Mouse (Mus musculus): Measurements from ENCODE around the gene Olfr666. TPM values are rescaled to one million over a fixed set of nuclear protein-coding genes. Genes with fewer than 3 reads are reported as not detected.

Olfr666 gene
- not detected for polyA plus RNA-seq (2012; fragmentation: generic; extraction: Trizol)

GRCm38 (mm10) chr7:104895852-104896251 is at the start of gene Olfr666:
Gene Olfr666 (minus strand): TSS chr7:104895952.

GRCm38 (mm10) chr7:104933940-104934339 is 38.2 kb upstream of the Olfr666 start, which contains the start of gene Olfr669:
Gene Olfr669 (plus strand): TSS chr7:104934240.

DNA sequence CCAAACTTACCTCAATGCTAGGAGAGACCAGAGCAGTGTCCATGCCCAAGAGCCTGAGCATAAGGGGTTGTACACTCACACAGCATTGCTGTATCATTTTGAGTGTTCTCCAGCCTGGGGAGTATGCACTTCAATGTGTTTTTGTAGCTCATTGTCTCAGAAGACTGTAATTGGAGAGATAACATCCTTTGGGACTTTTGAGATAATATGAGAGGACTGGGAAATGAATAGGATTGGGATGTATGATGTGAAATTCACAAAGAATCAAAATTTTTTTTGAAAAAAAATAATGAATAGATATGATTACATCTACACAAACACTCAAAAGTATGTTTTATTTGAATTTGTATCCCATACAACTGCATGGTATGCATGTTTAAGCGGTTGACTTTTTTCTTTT is 32.2 kb upstream of the Olfr666 start, which contains the start of gene Olfr668:
Olfr668 (minus strand) TSS at position 101 of the 400 bp plus-strand sequence.

DNA sequence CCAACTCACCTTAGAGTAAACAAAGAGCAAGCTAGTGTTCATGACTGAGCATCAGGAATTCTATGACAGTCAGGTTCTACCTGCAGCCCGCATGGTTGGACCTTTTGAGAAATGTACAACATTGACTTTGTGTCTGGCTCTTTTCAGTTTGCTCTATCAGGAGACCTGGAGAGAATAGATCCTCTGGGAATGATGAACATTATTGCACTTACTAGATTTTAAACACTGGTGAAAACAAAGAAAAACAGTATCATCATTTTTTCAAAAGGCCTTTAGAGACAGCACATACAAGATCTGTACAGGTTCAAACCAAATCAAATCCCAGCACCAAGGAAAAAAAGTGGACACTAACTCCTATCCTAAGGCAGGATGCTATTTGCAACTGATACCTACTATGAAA is 25.6 kb upstream of the Olfr666 start, which contains the start of gene Olfr667:
Olfr667 (minus strand) TSS at position 101 of the 400 bp plus-strand sequence.

DNA sequence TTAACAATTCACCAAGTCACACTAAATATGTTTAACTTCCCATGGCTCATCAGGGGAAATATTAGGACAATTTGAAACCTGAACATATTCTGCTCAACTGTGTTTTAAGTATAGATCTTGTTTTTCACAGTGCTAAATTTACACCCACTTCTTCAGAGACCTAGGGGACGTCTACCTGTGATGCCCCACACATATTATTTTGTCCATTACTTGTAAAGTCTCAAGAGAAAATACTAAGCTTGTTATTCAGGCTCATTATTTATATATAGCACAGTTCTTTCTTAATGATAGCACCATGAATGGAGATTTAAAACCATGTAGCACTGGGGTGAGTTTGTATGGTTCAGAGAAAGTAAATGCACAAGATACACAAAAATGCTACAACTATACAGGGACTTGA is 18.0 kb downstream of the Olfr666 start, which contains the start of gene Olfr665:
Olfr665 (plus strand) TSS at position 301 of the 400 bp plus-strand sequence.

DNA sequence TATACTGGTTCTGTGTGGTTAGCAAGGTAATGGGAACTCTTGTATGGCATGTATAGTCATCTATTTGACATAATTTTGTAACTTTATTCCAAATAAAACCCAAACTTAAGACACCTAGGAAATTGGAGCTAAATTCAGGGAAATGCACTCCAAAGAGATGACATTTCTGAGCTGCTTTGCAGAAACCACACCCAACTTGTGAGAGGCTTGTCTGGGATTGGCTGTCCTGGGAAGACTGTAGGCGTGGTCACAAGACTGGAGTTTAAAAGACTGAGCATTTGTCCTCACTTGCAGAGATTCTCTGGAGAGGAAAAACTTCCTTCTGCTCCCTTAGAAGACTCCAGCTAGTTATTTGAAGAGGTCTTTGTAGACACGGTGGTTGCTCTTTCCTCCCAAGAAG is 39.0 kb downstream of the Olfr666 start, which contains the start of gene Usp17la:
Usp17la (plus strand) TSS at position 301 of the 400 bp plus-strand sequence.

DNA sequence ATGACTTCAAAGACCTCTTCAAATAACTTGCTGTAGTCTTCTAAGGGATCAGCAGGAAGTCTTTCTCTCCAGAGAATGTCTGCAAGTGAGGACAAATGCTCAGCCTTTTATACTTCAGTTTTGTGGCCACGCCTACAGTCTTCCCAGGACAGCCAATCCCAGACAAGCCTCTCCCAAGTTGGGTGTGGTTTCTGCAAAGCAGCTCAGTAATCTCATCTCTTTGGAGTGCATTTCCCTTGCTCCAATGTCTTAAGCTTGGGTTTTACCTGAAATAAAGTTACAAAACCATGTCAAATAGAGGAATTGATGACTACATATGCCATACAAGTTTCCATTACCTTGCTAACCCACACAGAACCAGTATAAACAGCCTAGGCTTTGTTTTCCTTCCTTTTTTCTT is 53.2 kb downstream of the Olfr666 start, which contains the start of gene Usp17lb:
Usp17lb (minus strand) TSS at position 101 of the 400 bp plus-strand sequence.

Other genes with a start within 250 kb of the Olfr666 start
- gene Olfr658, start 248.6 kb downstream of the Olfr666 start, polyA plus RNA-seq (2012; fragmentation: generic; extraction: Trizol), result not detected
- gene Olfr659, start 229.2 kb downstream of the Olfr666 start, polyA plus RNA-seq (2012; fragmentation: generic; extraction: Trizol), result not detected
- not detected for gene Olfr661, start 209.5 kb downstream of the Olfr666 start, polyA plus RNA-seq (2012; fragmentation: generic; extraction: Trizol)
- under 1 TPM; 0.01 to 0.18 TPM for gene Usp17le, start 118.5 kb downstream of the Olfr666 start, polyA plus RNA-seq (2012; fragmentation: generic; extraction: Trizol)
- under 1 TPM; 0.05 to 0.08 TPM for gene Usp17lb, start 53.3 kb downstream of the Olfr666 start, polyA plus RNA-seq (2012; fragmentation: generic; extraction: Trizol)
- under 1 TPM; 0.09 to 0.27 TPM for gene Usp17la, start 38.9 kb downstream of the Olfr666 start, polyA plus RNA-seq (2012; fragmentation: generic; extraction: Trizol)
- gene Olfr665, start 17.9 kb downstream of the Olfr666 start, polyA plus RNA-seq (2012; fragmentation: generic; extraction: Trizol), result not detected
- gene Olfr667, start 25.5 kb upstream of the Olfr666 start, polyA plus RNA-seq (2012; fragmentation: generic; extraction: Trizol), result not detected
- not detected for gene Olfr668, start 32.1 kb upstream of the Olfr666 start, polyA plus RNA-seq (2012; fragmentation: generic; extraction: Trizol)
- gene Olfr669, start 38.3 kb upstream of the Olfr666 start, polyA plus RNA-seq (2012; fragmentation: generic; extraction: Trizol), result not detected
- not detected for gene Olfr670, start 66.7 kb upstream of the Olfr666 start, polyA plus RNA-seq (2012; fragmentation: generic; extraction: Trizol)
- gene Olfr671, start 83.2 kb upstream of the Olfr666 start, polyA plus RNA-seq (2012; fragmentation: generic; extraction: Trizol), result not detected
- gene Olfr672, start 106.1 kb upstream of the Olfr666 start, polyA plus RNA-seq (2012; fragmentation: generic; extraction: Trizol), result not detected
- not detected for gene Olfr675, start 132.5 kb upstream of the Olfr666 start, polyA plus RNA-seq (2012; fragmentation: generic; extraction: Trizol)
- gene Olfr676, start 136.7 kb upstream of the Olfr666 start, polyA plus RNA-seq (2012; fragmentation: generic; extraction: Trizol), result not detected
- gene Olfr677, start 155.4 kb upstream of the Olfr666 start, polyA plus RNA-seq (2012; fragmentation: generic; extraction: Trizol), result not detected
- not detected for gene Olfr678, start 168.5 kb upstream of the Olfr666 start, polyA plus RNA-seq (2012; fragmentation: generic; extraction: Trizol)
- not detected for gene Olfr679, start 185.3 kb upstream of the Olfr666 start, polyA plus RNA-seq (2012; fragmentation: generic; extraction: Trizol)
- gene Olfr680-ps1, start 196.9 kb upstream of the Olfr666 start, polyA plus RNA-seq (2012; fragmentation: generic; extraction: Trizol), result not detected
- not detected for gene Olfr681, start 220.9 kb upstream of the Olfr666 start, polyA plus RNA-seq (2012; fragmentation: generic; extraction: Trizol)

Data from C3H10T1/2 (cell line).